Mouse (Mus musculus): ENCODE measurements around the gene Tada2b. TPM values are rescaled to one million over a fixed set of nuclear protein-coding genes. Genes with fewer than 3 reads are reported as not detected.

The Tada2b gene
- total RNA-seq (2021): 10 to 100 TPM; 14.3 to 15.8 TPM
- long read RNA-seq, experiment 1, transcript Tada2b-201 (2 exons, 3,791 nt): major isoform, 20 of 28 reads
- long read RNA-seq, experiment 1, partial matches to known transcripts: 5 of 28 reads
- long read RNA-seq, experiment 1, other reads (novel, unspliced or antisense): 3 of 28 reads
- long read RNA-seq, experiment 2, transcript Tada2b-201 (2 exons, 3,791 nt): major isoform, 25 of 45 reads
- long read RNA-seq, experiment 2, partial matches to known transcripts: 17 of 45 reads
- long read RNA-seq, experiment 2, other reads (novel, unspliced or antisense): 3 of 45 reads

GRCm38 (mm10) chr5:36484171-36484990 lies at the start of gene Tada2b, which contains the start of gene Ccdc96:
Gene Tada2b, minus strand, starts transcription at chr5:36484285.
Gene Ccdc96, plus strand, starts transcription at chr5:36484588.
- intact Hi-C loops (cut with DNase I): loop anchor here (1.0 to 5.0 kb wide), 3 partner anchors 19 to 98 kb away; no protein-coding TSS in a partner anchor
- peak; percentile 99 for DNase-seq
- TF ChIP-seq CTCF (IDR thresholded peaks at IDR 0.05): peak; percentile 61
- Histone ChIP-seq H3K27ac (peak within 1 kb of the TSS; percentile 94), H3K4me3 (peak within 1 kb of the TSS; percentile 99)

GRCm38 (mm10) chr5:36530129-36530751 lies 46.2 kb upstream of the Tada2b start:
- TF ChIP-seq CTCF (IDR thresholded peaks at IDR 0.05): no peak
- intact Hi-C loops (cut with DNase I): loop anchor here (1.0 to 5.0 kb wide), 3 partner anchors 48 to 212 kb away; partner anchors contain the start of genes Ccdc96 and Tada2b
- Histone ChIP-seq H3K4me3 (peak overlapping the region; percentile 94), H3K27ac (peak overlapping the region; percentile 88)
- DNase-seq: peak; percentile 97

GRCm38 (mm10) chr5:36529698-36530097 lies 45.6 kb upstream of the Tada2b start:
- peak overlapping the region; percentile 94 for H3K4me3 ChIP-seq
- TF ChIP-seq CTCF (IDR thresholded peaks at IDR 0.05): no peak
- intact Hi-C loops (cut with DNase I): loop anchor here (1.0 to 5.0 kb wide), 3 partner anchors 47 to 213 kb away; partner anchors contain the start of genes Ccdc96 and Tada2b
- peak overlapping the region; percentile 88 for H3K27ac ChIP-seq
- DNase-seq: no peak

GRCm38 (mm10) chr5:36526921-36527320 lies 42.8 kb upstream of the Tada2b start:
- intact Hi-C loops (cut with DNase I): no loop called here
- no peak for TF ChIP-seq CTCF (IDR thresholded peaks at IDR 0.05)
- DNase-seq: no peak

GRCm38 (mm10) chr5:36526274-36526673 lies 42.2 kb upstream of the Tada2b start:
- intact Hi-C loops (cut with DNase I): no loop called here

More at GRCm38 (mm10) chr5:36526921-36527320, 42.8 kb upstream of the Tada2b start:
- no peak overlapping the region for H3K27ac ChIP-seq
- no peak overlapping the region for H3K4me3 ChIP-seq

GRCm38 (mm10) chr5:36525216-36525615 lies 41.1 kb upstream of the Tada2b start:
- intact Hi-C loops (cut with DNase I): no loop called here
- no peak for TF ChIP-seq CTCF (IDR thresholded peaks at IDR 0.05)
- no peak for DNase-seq
- Histone ChIP-seq H3K4me3 (no peak overlapping the region), H3K27ac (no peak overlapping the region)

More at GRCm38 (mm10) chr5:36526274-36526673, 42.2 kb upstream of the Tada2b start:
- Histone ChIP-seq H3K27ac (no peak overlapping the region), H3K4me3 (no peak overlapping the region)
- DNase-seq: no peak
- TF ChIP-seq CTCF (IDR thresholded peaks at IDR 0.05): peak; percentile 48

- Histone ChIP-seq H3K27ac (no peak overlapping the region), H3K4me3 (no peak overlapping the region)
- intact Hi-C loops (cut with DNase I): no loop called here
- no peak for DNase-seq
- no peak for TF ChIP-seq CTCF (IDR thresholded peaks at IDR 0.05)
These were observed 39.2 kb upstream of the Tada2b start for GRCm38 (mm10) chr5:36523219-36523703.

GRCm38 (mm10) chr5:36522782-36523181 lies 38.7 kb upstream of the Tada2b start:
- intact Hi-C loops (cut with DNase I): no loop called here
- H3K27ac ChIP-seq: no peak overlapping the region
- DNase-seq: no peak
- no peak overlapping the region for H3K4me3 ChIP-seq
- no peak for TF ChIP-seq CTCF (IDR thresholded peaks at IDR 0.05)

GRCm38 (mm10) chr5:36519751-36520150 lies 35.7 kb upstream of the Tada2b start:
- no peak for DNase-seq
- Histone ChIP-seq H3K4me3 (no peak overlapping the region), H3K27ac (no peak overlapping the region)
- no peak for TF ChIP-seq CTCF (IDR thresholded peaks at IDR 0.05)
- intact Hi-C loops (cut with DNase I): no loop called here

GRCm38 (mm10) chr5:36517596-36517995 lies 33.5 kb upstream of the Tada2b start:
- intact Hi-C loops (cut with DNase I): no loop called here

GRCm38 (mm10) chr5:36515558-36515957 lies 31.5 kb upstream of the Tada2b start:
- no peak for DNase-seq
- H3K4me3 ChIP-seq: no peak overlapping the region
- no peak overlapping the region for H3K27ac ChIP-seq
- intact Hi-C loops (cut with DNase I): no loop called here
- TF ChIP-seq CTCF (IDR thresholded peaks at IDR 0.05): no peak

More at GRCm38 (mm10) chr5:36517596-36517995, 33.5 kb upstream of the Tada2b start:
- TF ChIP-seq CTCF (IDR thresholded peaks at IDR 0.05): no peak
- Histone ChIP-seq H3K4me3 (no peak overlapping the region), H3K27ac (no peak overlapping the region)
- DNase-seq: no peak

- TF ChIP-seq CTCF (IDR thresholded peaks at IDR 0.05): no peak
These were observed 31.0 kb upstream of the Tada2b start for GRCm38 (mm10) chr5:36515126-36515525.

More at GRCm38 (mm10) chr5:36515126-36515525, 31.0 kb upstream of the Tada2b start:
- intact Hi-C loops (cut with DNase I): no loop called here
- Histone ChIP-seq H3K4me3 (no peak overlapping the region), H3K27ac (no peak overlapping the region)
- DNase-seq: no peak
